Mouse (Mus musculus) CH12.LX (cell line): ENCODE data around the gene Ddt. TPM values are rescaled to one million over a fixed set of nuclear protein-coding genes. Genes with fewer than 3 reads are reported as not detected.

ENCODE experiments used
- DNase-seq: peaks from one replicate; pipeline ENCODE4 v3.0.0-alpha.2; 2013; ENCODE audit errors: extremely low read depth
- H3K27ac ChIP-seq: 2 replicates; pipeline ENCODE4 v1.5.1; 2012; ENCODE audit warnings: low read depth, mild to moderate bottlenecking, control low read depth, moderate library complexity; ENCODE audit not compliant: insufficient read depth
- H3K27me3 ChIP-seq: replicated peaks from 2 replicates; pipeline ENCODE3; 2012; ENCODE audit warnings: inconsistent platforms
- H3K36me3 ChIP-seq, 2 experiments: replicated peaks in 1 of 2; 2 replicates each; pipeline versions ENCODE3 to v1.6.1; 2012; ENCODE audit warnings: inconsistent platforms in 1 of 2, low read length in 1 of 2, mild to moderate bottlenecking in 1 of 2, mixed read lengths in 1 of 2, moderate library complexity in 1 of 2; ENCODE audit not compliant: control insufficient read depth in 1 of 2, insufficient read depth in 1 of 2
- H3K4me1 ChIP-seq, 2 experiments: 2 replicates each; pipeline ENCODE4 v1.6.1; 2012; ENCODE audit warnings: inconsistent platforms in 1 of 2, moderate library complexity in 1 of 2; ENCODE audit not compliant: insufficient read depth in 2 of 2, control insufficient read depth in 1 of 2
- H3K4me2 ChIP-seq: 2 replicates; pipeline ENCODE4 v1.6.1; 2012; ENCODE audit warnings: low read depth, mild to moderate bottlenecking, control low read depth; ENCODE audit not compliant: poor library complexity, insufficient read depth, severe bottlenecking
- H3K4me3 ChIP-seq, 3 experiments: fragments of 150-350 bp in 1 of 3; sonication (generic) in 1 of 3; replicated peaks in 1 of 3; 2 replicates each; pipeline versions ENCODE3 to v1.5.1; 2011 to 2012; ENCODE audit warnings: low read depth in 2 of 3, low read length in 2 of 3, mild to moderate bottlenecking in 2 of 3, moderate library complexity in 2 of 3, control low read depth in 1 of 3, improper control_type of control experiment in 1 of 3, inconsistent platforms in 1 of 3, mixed read lengths in 1 of 3; ENCODE audit not compliant: poor library complexity in 1 of 3
- H3K79me2 ChIP-seq: replicated peaks from 2 replicates; pipeline ENCODE4 v1.6.1; 2012; ENCODE audit warnings: mild to moderate bottlenecking, moderate library complexity; ENCODE audit not compliant: control insufficient read depth, poor library complexity, insufficient read depth, severe bottlenecking; ENCODE audit errors: extremely low read depth
- H3K9ac ChIP-seq: 2 replicates; pipeline ENCODE4 v1.6.1; 2012; ENCODE audit warnings: low read depth, mild to moderate bottlenecking, control low read depth, moderate library complexity; ENCODE audit not compliant: insufficient read depth
- H3K9me3 ChIP-seq: replicated peaks from 2 replicates; pipeline ENCODE3; 2012; ENCODE audit warnings: low read length, inconsistent platforms, mixed read lengths
- CHD2 ChIP-seq: IDR thresholded peaks from 2 replicates; pipeline ENCODE4 v1.6.1; 2011; ENCODE audit warnings: low read length, improper control_type of control experiment
- CTCF ChIP-seq, 2 experiments: IDR thresholded peaks in 1 of 2; conservative IDR thresholded peaks in 1 of 2; 2 replicates each; pipeline ENCODE4 v1.5.1; 2011 to 2012; ENCODE audit warnings: low read depth in 2 of 2, low read length in 2 of 2, improper control_type of control experiment in 1 of 2, inconsistent platforms in 1 of 2, mild to moderate bottlenecking in 1 of 2, moderate library complexity in 1 of 2
- ELF1 ChIP-seq: IDR thresholded peaks from 2 replicates; pipeline ENCODE4 v1.6.1; 2014; ENCODE audit warnings: low read depth, mild to moderate bottlenecking, inconsistent platforms, low read length, improper control_type of control experiment
- EP300 ChIP-seq: IDR thresholded peaks from 2 replicates; pipeline ENCODE4 v1.6.1; 2011; ENCODE audit warnings: low read length, improper control_type of control experiment
- GABPA ChIP-seq: IDR thresholded peaks from 2 replicates; pipeline ENCODE4 v1.6.1; 2012; ENCODE audit warnings: low read depth, low read length, improper control_type of control experiment, inconsistent platforms; ENCODE audit not compliant: insufficient replicate concordance
- IRF4 ChIP-seq: IDR thresholded peaks from 2 replicates; pipeline ENCODE4 v1.6.1; 2014; ENCODE audit warnings: low read depth, mild to moderate bottlenecking, inconsistent platforms, low read length, improper control_type of control experiment
- JUN ChIP-seq: IDR thresholded peaks from 2 replicates; pipeline ENCODE4 v1.6.1; 2011; ENCODE audit warnings: low read depth, mild to moderate bottlenecking, low read length, improper control_type of control experiment, moderate library complexity; ENCODE audit not compliant: insufficient read depth
- JUND ChIP-seq: conservative IDR thresholded peaks from 2 replicates; pipeline ENCODE4 v1.6.1; 2011; ENCODE audit warnings: low read depth, low read length, improper control_type of control experiment
- MAX ChIP-seq: IDR thresholded peaks from 2 replicates; pipeline ENCODE4 v1.6.1; 2011; ENCODE audit warnings: low read length, improper control_type of control experiment
- MYC ChIP-seq: IDR thresholded peaks from 2 replicates; pipeline ENCODE4 v1.6.1; 2011; ENCODE audit warnings: low read depth, mild to moderate bottlenecking, improper control_type of control experiment, low read length
- POLR2A ChIP-seq: IDR thresholded peaks from 2 replicates; pipeline ENCODE4 v1.6.1; 2011; ENCODE audit warnings: low read depth, mild to moderate bottlenecking, improper control_type of control experiment, low read length
- POLR2AphosphoS2 ChIP-seq: IDR thresholded peaks from 2 replicates; pipeline ENCODE4 v1.6.1; 2011; ENCODE audit warnings: low read depth, low read length, improper control_type of control experiment
- RAD21 ChIP-seq: IDR thresholded peaks from 2 replicates; pipeline ENCODE4 v1.6.1; 2011; ENCODE audit warnings: low read depth, mild to moderate bottlenecking, low read length, improper control_type of control experiment, moderate library complexity
- RCOR1 ChIP-seq: conservative IDR thresholded peaks from 2 replicates; pipeline ENCODE4 v1.6.1; 2012; ENCODE audit warnings: low read depth, mild to moderate bottlenecking, inconsistent platforms, low read length, improper control_type of control experiment
- TBP ChIP-seq: conservative IDR thresholded peaks from 2 replicates; pipeline ENCODE4 v1.6.1; 2011; ENCODE audit warnings: low read depth, low read length, improper control_type of control experiment
- USF1 ChIP-seq: IDR thresholded peaks from 2 replicates; pipeline ENCODE4 v1.6.1; 2014; ENCODE audit warnings: low read depth, mild to moderate bottlenecking, inconsistent platforms, low read length, improper control_type of control experiment
- USF2 ChIP-seq: conservative IDR thresholded peaks from 2 replicates; pipeline ENCODE4 v1.6.1; 2011; ENCODE audit warnings: low read depth, low read length, improper control_type of control experiment
- ZMIZ1 ChIP-seq: IDR thresholded peaks from 2 replicates; pipeline ENCODE4 v1.6.1; 2012; ENCODE audit warnings: low read depth, mild to moderate bottlenecking, inconsistent platforms, low read length, improper control_type of control experiment
- dilution Hi-C: fragments of 300-500 bp; cut with MboI; formaldehyde crosslinking; loops from 2 replicates; pipeline ENCODE4 v1.14.3; 2020; ENCODE audit warnings: low sequenced_read_pairs; ENCODE audit not compliant: extremely low pct_unique_long_range_greater_than_20kb, extremely low pct_ligation_motif_present
- in situ Hi-C: fragments of 300-500 bp; cut with MboI; formaldehyde crosslinking; loops from 3 replicates; pipeline ENCODE4 v1.14.3; 2019; ENCODE audit warnings: low sequenced_read_pairs, low pct_ligation_motif_present, low pct_unique_long_range_greater_than_20kb, mixed read lengths
- polyA plus RNA-seq: library from polyadenylated mRNA; unstranded; fragments of >175 nt; gene quantifications from 2 replicates; pipeline ENCODE4 v1.2.1, GENCODE M21; 2012; ENCODE audit warnings: low read depth; ENCODE audit not compliant: insufficient read length
- total RNA-seq, 2 experiments: library from RNA; depleted of rRNA; stranded (reverse); fragments of 300-350 nt in 1 of 2; fragments of >200 nt in 1 of 2; gene quantifications; 2 replicates each; pipeline ENCODE4 v1.2.3; 2012 to 2014

The Ddt gene
- total and polyA plus RNA-seq, 3 experiments = 229 to 869 (median 599) TPM

- peak; percentile 94 for TF ChIP-seq JUN
- TF ChIP-seq IRF4 = peak; percentile 82
- TF ChIP-seq USF2 = no peak
- TF ChIP-seq USF1 = no peak
- TF ChIP-seq ZMIZ1 = no peak
- peak; percentile 74; the same call in 1 of the 2 replicates for TF ChIP-seq MYC
- TF ChIP-seq RAD21 = no peak
- peak; percentile 77 for TF ChIP-seq MAX
- TF ChIP-seq TBP = peak; percentile 68; the same call in 1 of the 2 replicates
- TF ChIP-seq POLR2AphosphoS2 = no peak
- peak; percentile 90 for TF ChIP-seq JUND
Observed at GRCm38 (mm10) chr10:75780769-75781578, 7.8 kb upstream of the Ddt start, which contains the start of the genes Gm20441 and Gstt3 (continued).

DNA sequence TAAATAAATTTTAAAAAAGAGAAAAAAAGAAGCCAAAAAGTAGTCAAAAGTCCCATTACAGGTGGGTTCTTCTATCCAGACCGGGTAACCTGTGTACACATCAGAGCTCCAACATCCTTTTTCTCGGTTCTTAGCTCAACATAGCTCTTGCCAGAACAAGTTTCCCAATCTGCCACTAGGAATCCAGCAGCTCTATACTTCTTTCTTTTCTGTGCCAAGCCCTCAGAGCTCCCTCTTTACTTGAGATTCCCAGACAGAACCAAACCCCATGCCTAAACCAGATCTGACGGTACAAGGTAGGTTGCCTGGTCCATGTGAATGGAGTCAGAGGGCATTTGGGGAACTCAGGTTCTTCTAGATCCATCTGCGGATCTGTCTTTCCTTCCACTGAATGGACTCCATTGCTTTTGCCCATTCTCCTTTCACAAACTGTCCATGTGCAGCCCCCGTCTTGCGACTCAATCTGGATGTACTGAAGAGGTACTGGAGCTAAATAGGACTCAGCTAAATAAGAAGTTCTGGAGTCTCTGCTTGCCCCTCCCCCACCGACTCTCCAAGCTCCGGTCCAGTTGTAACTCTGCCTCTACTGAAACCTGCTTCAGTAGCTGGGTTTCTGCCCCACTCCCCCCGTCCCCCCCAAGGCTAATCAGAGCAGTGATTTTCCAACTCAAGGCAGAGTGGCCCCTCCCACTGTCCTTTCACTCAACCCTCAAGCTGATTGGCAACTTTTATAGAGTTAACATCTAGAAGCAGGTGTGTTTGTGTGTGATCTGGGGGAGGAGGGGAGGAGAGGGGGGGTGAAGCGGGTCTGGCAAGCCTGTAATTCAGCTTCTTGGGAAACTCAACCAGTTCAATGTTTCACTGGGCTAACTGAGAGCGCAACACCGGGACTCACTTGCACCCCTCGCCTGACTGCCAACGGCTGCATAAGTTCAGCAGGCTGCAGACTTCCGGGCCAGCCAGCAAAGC lies 6.3 kb upstream of the Ddt start:
- H3K79me2 ChIP-seq = peaks cover 3% of the 10 kb centered on the region; the same call in 1 of the 2 replicates
- H3K4me1 ChIP-seq = peaks cover 6 to 30% of the 10 kb centered on the region in 2 experiments
- no peaks in the 10 kb centered on the region for H3K27me3 ChIP-seq
- H3K27ac ChIP-seq = no peak overlapping the region
- H3K9ac ChIP-seq = peak overlapping the region; percentile 44
- TF ChIP-seq ELF1 = 0 out of 2 replicates have a peak, but pooled peaks have one; percentile 30
- TF ChIP-seq CHD2 = peak; percentile 33; the same call in 1 of the 2 replicates
- no peak for TF ChIP-seq GABPA
- TF ChIP-seq, all 38 proteins: peak for 2
- in situ Hi-C loops (loop anchor here (5.0 kb wide), 1 partner anchor 48 kb away; no protein-coding TSS in a partner anchor), dilution Hi-C loops (no loop called here)
- Histone ChIP-seq H3K4me2 (peak overlapping the region; percentile 94), H3K36me3 (peaks cover 9 to 35% of the 10 kb centered on the region in 2 experiments), H3K9me3 (no peaks in the 10 kb centered on the region), H3K4me3 (peak overlapping the region; percentile 74 to 92 (median 80))
- no peak for DNase-seq

DNA sequence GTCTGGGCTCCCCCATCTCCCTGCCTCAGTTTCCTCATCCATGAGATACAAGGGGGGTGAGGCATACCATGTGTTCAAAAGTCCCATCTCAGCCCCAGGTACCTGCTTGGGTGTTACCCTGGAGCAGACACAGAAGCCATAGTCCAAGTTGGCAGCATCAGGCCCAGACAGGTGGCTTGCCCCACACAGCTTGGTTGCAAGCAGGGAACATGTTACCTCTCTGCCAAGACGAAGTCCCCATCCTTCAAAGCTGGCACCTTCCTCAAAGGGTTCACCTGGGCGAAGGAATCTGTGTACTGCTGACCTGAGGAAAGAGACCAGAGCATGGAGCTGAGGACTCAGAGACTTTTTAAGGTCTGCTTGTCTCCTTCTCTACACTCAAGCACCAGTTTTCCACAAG lies 4.7 kb upstream of the Ddt start:
- H3K9ac ChIP-seq = no peak overlapping the region
- peaks cover 3% of the 10 kb centered on the region; the same call in 1 of the 2 replicates for H3K79me2 ChIP-seq
- H3K4me2 ChIP-seq = no peak overlapping the region
- H3K9me3 ChIP-seq = no peaks in the 10 kb centered on the region
- H3K4me1 ChIP-seq = peaks cover 6 to 38% of the 10 kb centered on the region in 2 experiments
- no peak overlapping the region for H3K4me3 ChIP-seq
- H3K27ac ChIP-seq = no peak overlapping the region
- no peaks in the 10 kb centered on the region for H3K27me3 ChIP-seq
- no peak for DNase-seq
- in situ Hi-C loops = no loop called here
- H3K36me3 ChIP-seq = peaks cover 7 to 39% of the 10 kb centered on the region in 2 experiments
- TF ChIP-seq POLR2A (no peak), JUN (no peak), CHD2 (no peak), GABPA (no peak), ELF1 (no peak), ZMIZ1 (no peak), EP300 (no peak), CTCF (conservative IDR thresholded peaks at IDR 0.05 in 1 of 2, IDR thresholded peaks at IDR 0.05 in 1 of 2; ENCODE audit: low read depth in 2 of 2, low read length in 2 of 2) (no peak), RCOR1 (no peak)
- dilution Hi-C loops = no loop called here
